Mouse (Mus musculus) erythroblast, adult 5-6 weeks (primary cell): Measurements from ENCODE around the gene Kpnb1. TPM values are rescaled to one million over a fixed set of nuclear protein-coding genes. Genes with fewer than 3 reads are reported as not detected.

Source experiments
- ATAC-seq: replicated peaks from 2 replicates; pipeline ENCODE4 v1.8.0; 2016; ENCODE audit warnings: moderate number of reproducible peaks, mild to moderate bottlenecking, moderate TSS enrichment, inconsistent platforms; ENCODE audit not compliant: poor library complexity, low FRiP score, severe bottlenecking
- total RNA-seq, 2 experiments: library from RNA; stranded (forward) in 1 of 2; stranded (reverse) in 1 of 2; fragments of 150-400 nt in 1 of 2; fragments of 200-764, 138-1000 nt in 1 of 2; gene quantifications; 2 replicates each; pipeline versions ENCODE4 v1.2.3 to v1.2.4; 2015 to 2017; ENCODE audit warnings: low replicate concordance in 2 of 2

Kpnb1 gene
- total RNA-seq, 2 experiments from 2014 or later: 30.6 to 102 TPM

- ATAC-seq: no peak
Observed at GRCm38 (mm10) chr11:97145951-97146350, 41.7 kb downstream of the Kpnb1 start.

- ATAC-seq: no peak
Observed at GRCm38 (mm10) chr11:97145320-97145719, 42.4 kb downstream of the Kpnb1 start.

- ATAC-seq: no peak
Observed at GRCm38 (mm10) chr11:97143196-97143900, 44.3 kb downstream of the Kpnb1 start.

GRCm38 (mm10) chr11:97142159-97142608 is 45.5 kb downstream of the Kpnb1 start:
- ATAC-seq: no peak

GRCm38 (mm10) chr11:97140811-97141210 is 46.9 kb downstream of the Kpnb1 start:
- no peak for ATAC-seq

- no peak for ATAC-seq
Observed at GRCm38 (mm10) chr11:97139256-97139655, 48.4 kb downstream of the Kpnb1 start.

GRCm38 (mm10) chr11:97138554-97139226 is 49.0 kb downstream of the Kpnb1 start:
- ATAC-seq: no peak

GRCm38 (mm10) chr11:97133270-97133669 is 54.4 kb downstream of the Kpnb1 start:
- ATAC-seq: no peak

GRCm38 (mm10) chr11:97132185-97132584 is 55.5 kb downstream of the Kpnb1 start:
- no peak for ATAC-seq

GRCm38 (mm10) chr11:97131683-97132082 is 56.0 kb downstream of the Kpnb1 start:
- ATAC-seq: no peak

- no peak for ATAC-seq
Observed at GRCm38 (mm10) chr11:97130318-97130717, 57.4 kb downstream of the Kpnb1 start.

GRCm38 (mm10) chr11:97128956-97129355 is 58.7 kb downstream of the Kpnb1 start:
- ATAC-seq: no peak

- ATAC-seq: no peak
Observed at GRCm38 (mm10) chr11:97127470-97128223, 60.0 kb downstream of the Kpnb1 start.

- no peak; the same call in 1 of the 2 replicates for ATAC-seq
Observed at GRCm38 (mm10) chr11:97126645-97127468, 60.8 kb downstream of the Kpnb1 start.

- ATAC-seq: no peak
Observed at GRCm38 (mm10) chr11:97124266-97125036, 63.2 kb downstream of the Kpnb1 start.

- ATAC-seq: no peak
Observed at GRCm38 (mm10) chr11:97123282-97123890, 64.3 kb downstream of the Kpnb1 start.

- no peak for ATAC-seq
Observed at GRCm38 (mm10) chr11:97120641-97121040, 67.0 kb downstream of the Kpnb1 start.

- no peak for ATAC-seq
Observed at GRCm38 (mm10) chr11:97120221-97120620, 67.5 kb downstream of the Kpnb1 start.

GRCm38 (mm10) chr11:97115797-97116196 is 71.9 kb downstream of the Kpnb1 start:
- no peak for ATAC-seq
